Mouse (Mus musculus) liver, postnatal 0 days (tissue): Measurements from ENCODE around the gene Fam13c. TPM values are rescaled to one million over a fixed set of nuclear protein-coding genes. Genes with fewer than 3 reads are reported as not detected.

Source experiments
- ATAC-seq: fragments of 200-750 bp; cut with Nextera tagmentation; 2 replicates; pipeline ENCODE4 v1.8.0; 2017; ENCODE audit warnings: mild to moderate bottlenecking, moderate library complexity
- DNase-seq: peaks from one replicate; pipeline ENCODE4 v3.0.0-alpha.2; 2016
- H3K27ac ChIP-seq: fragments of 300-500 bp; sonication (generic); 2 replicates; pipeline ENCODE4 v1.5.1; 2014; ENCODE audit warnings: antibody characterized with exemption, moderate library complexity, mild to moderate bottlenecking, low read depth
- H3K27me3 ChIP-seq: fragments of 300-500 bp; sonication (generic); 2 replicates; pipeline ENCODE4 v1.6.1; 2014; ENCODE audit warnings: low read length, control low read depth, mixed read lengths; ENCODE audit not compliant: insufficient read depth
- H3K36me3 ChIP-seq: fragments of 300-500 bp; sonication (generic); replicated peaks from 2 replicates; pipeline ENCODE4 v1.6.1; 2014; ENCODE audit warnings: mild to moderate bottlenecking, control low read depth, low read length, moderate library complexity, mixed read lengths; ENCODE audit not compliant: insufficient read depth
- H3K4me1 ChIP-seq: fragments of 300-500 bp; sonication (generic); 2 replicates; pipeline ENCODE4 v1.6.1; 2014; ENCODE audit warnings: antibody characterized with exemption, mild to moderate bottlenecking, control low read depth; ENCODE audit not compliant: insufficient read depth
- H3K4me2 ChIP-seq: fragments of 300-500 bp; sonication (generic); 2 replicates; pipeline ENCODE4 v1.6.1; 2014; ENCODE audit warnings: low read depth, mild to moderate bottlenecking, low read length, moderate library complexity, mixed read lengths
- H3K4me3 ChIP-seq: fragments of 300-500 bp; sonication (generic); 2 replicates; pipeline ENCODE4 v1.5.1; 2014; ENCODE audit warnings: low read depth, low read length
- H3K9ac ChIP-seq: fragments of 300-500 bp; sonication (generic); replicated peaks from 2 replicates; pipeline ENCODE4 v1.6.1; 2014; ENCODE audit warnings: mild to moderate bottlenecking, moderate library complexity
- H3K9me3 ChIP-seq: fragments of 300-500 bp; sonication (generic); 2 replicates; pipeline ENCODE4 v1.6.1; 2016; ENCODE audit warnings: mild to moderate bottlenecking, control low read depth, low read length, mixed read lengths
- CTCF ChIP-seq: sonication (generic); IDR thresholded peaks from 2 replicates; pipeline ENCODE4 v1.5.1; 2016; ENCODE audit warnings: antibody characterized with exemption, low read depth
- EP300 ChIP-seq: IDR thresholded peaks from 2 replicates; pipeline ENCODE4 v1.6.1; 2016; ENCODE audit warnings: antibody characterized with exemption, low read depth, mild to moderate bottlenecking
- WGBS: fragments of 180-500 bp; shearing (Covaris S2); extraction: QIAGEN DNeasy Blood & Tissue Kit; methylation state at CpG from one replicate; pipeline ENCODE4 v1.1.7; 2014; ENCODE audit not compliant: insufficient replicate concordance; 5-methylcytosine and 5-hydroxymethylcytosine counted together
- polyA plus RNA-seq: library from polyadenylated mRNA; unstranded; fragments of >200 nt; fragmentation: Nextera tagmentation; extraction: Ambion mirVana; gene quantifications from 2 replicates; pipeline ENCODE4 v1.2.1, GENCODE M21; 2015

Gene Fam13c
- polyA plus RNA-seq, 1 experiment from 2014 or later: 0.22 TPM

- no peaks in the 10 kb centered on the region for H3K27me3 ChIP-seq
- no peak overlapping the region for H3K4me3 ChIP-seq
- H3K9ac ChIP-seq: no peak overlapping the region
- no peak overlapping the region for H3K4me2 ChIP-seq
- H3K36me3 ChIP-seq: no peaks in the 10 kb centered on the region
- DNase-seq (no peak), ATAC-seq (no peak)
- H3K9me3 ChIP-seq: no peaks in the 10 kb centered on the region
- no peaks in the 10 kb centered on the region for H3K4me1 ChIP-seq
- TF ChIP-seq CTCF: no peak
- TF ChIP-seq EP300: no peak
- H3K27ac ChIP-seq: no peak overlapping the region
- WGBS: 38% methylated on average over 7 of the region's 7 CpGs
Measured at GRCm38 (mm10) chr10:70484568-70485286, 44.4 kb downstream of the Fam13c start.

DNA sequence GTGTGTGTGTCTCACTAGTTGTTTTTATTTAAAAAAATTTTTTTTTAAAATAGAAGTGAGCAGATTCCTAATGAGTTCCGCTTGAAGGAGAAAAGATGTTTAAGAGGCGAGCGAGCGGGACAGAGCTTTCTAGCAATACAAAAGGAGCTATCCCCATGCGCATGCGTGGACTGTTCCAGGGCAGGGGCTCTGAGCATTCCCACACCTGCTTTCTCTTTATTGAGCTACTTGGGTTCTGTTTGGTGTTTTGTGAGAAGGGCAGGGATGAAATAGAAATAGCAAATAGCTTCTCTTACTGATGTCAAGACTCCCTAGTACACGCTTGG is 45.0 kb downstream of the Fam13c start:
- ATAC-seq (no peak), DNase-seq (no peak)
- Histone ChIP-seq H3K36me3 (no peaks in the 10 kb centered on the region), H3K27me3 (no peaks in the 10 kb centered on the region), H3K4me3 (no peak overlapping the region), H3K27ac (no peak overlapping the region), H3K9me3 (no peaks in the 10 kb centered on the region), H3K4me2 (no peak overlapping the region), H3K9ac (no peak overlapping the region), H3K4me1 (no peaks in the 10 kb centered on the region)
- WGBS: 60% methylated on average over 7 of the region's 7 CpGs
- TF ChIP-seq CTCF (no peak), EP300 (no peak)

DNA sequence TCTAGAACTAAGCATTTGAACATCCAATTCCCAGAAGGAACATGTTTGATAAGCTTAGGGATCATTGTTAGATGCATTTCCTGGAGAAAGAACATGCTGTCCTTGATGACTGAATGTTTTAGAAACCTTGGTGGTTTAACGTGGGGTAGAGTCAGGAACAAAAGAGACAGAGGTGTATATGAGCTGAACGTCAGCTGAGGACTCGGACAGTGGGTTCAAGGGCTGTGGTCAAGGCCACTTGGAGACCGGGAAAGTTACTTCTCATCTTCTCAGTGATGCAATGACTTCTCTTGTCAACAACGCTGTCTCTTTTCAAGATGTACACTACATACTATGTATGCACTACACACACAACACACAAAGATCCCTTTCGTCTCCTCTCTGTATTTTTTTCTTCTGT is 46.4 kb downstream of the Fam13c start:
- H3K27ac ChIP-seq: no peak overlapping the region
- no peaks in the 10 kb centered on the region; the same call in 1 of the 2 replicates for H3K9me3 ChIP-seq
- no peaks in the 10 kb centered on the region for H3K27me3 ChIP-seq
- no peak overlapping the region for H3K9ac ChIP-seq
- no peak overlapping the region for H3K4me3 ChIP-seq
- no peaks in the 10 kb centered on the region for H3K36me3 ChIP-seq
- no peak overlapping the region for H3K4me2 ChIP-seq
- no peak for TF ChIP-seq CTCF
- no peak for TF ChIP-seq EP300
- WGBS: 76% methylated on average over 6 of the region's 6 CpGs
- DNase-seq (no peak), ATAC-seq (no peak)
- H3K4me1 ChIP-seq: no peaks in the 10 kb centered on the region

- H3K27me3 ChIP-seq: no peaks in the 10 kb centered on the region
- no peaks in the 10 kb centered on the region; the same call in 1 of the 2 replicates for H3K9me3 ChIP-seq
- no peaks in the 10 kb centered on the region for H3K4me1 ChIP-seq
- H3K4me2 ChIP-seq: no peak overlapping the region
- no peak for ATAC-seq
- H3K27ac ChIP-seq: no peak overlapping the region
- H3K9ac ChIP-seq: no peak overlapping the region
- 63% methylated on average over 3 of the region's 3 CpGs for WGBS
- TF ChIP-seq CTCF: no peak
- no peak for TF ChIP-seq EP300
- DNase-seq: no peak
- no peak overlapping the region for H3K4me3 ChIP-seq
- no peaks in the 10 kb centered on the region for H3K36me3 ChIP-seq
Measured at GRCm38 (mm10) chr10:70493891-70494290, 53.6 kb downstream of the Fam13c start.

DNA sequence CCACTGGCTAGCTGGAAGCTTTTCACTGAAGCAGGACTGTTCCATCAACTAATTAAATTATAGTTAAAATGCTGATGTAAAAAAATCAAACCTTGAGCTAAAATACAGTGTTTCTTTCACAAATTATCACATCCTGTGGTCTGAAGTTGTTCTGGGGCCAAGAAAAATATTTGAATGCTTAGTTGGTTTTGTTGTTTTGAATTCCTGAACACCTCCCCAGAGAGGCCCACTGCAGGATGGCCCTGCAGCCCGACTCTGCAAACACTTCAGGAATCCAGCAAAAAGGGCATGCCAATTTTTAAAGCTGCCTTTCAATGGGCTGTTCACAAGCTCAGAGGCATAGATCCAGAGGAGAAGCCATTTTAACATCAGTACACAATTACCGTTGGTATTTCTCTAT is 54.2 kb downstream of the Fam13c start:
- ATAC-seq: no peak

GRCm38 (mm10) chr10:70495106-70496104 is 55.1 kb downstream of the Fam13c start:
- Histone ChIP-seq H3K4me2 (no peak overlapping the region), H3K27ac (no peak overlapping the region), H3K9me3 (no peaks in the 10 kb centered on the region; the same call in 1 of the 2 replicates), H3K36me3 (no peaks in the 10 kb centered on the region), H3K4me1 (no peaks in the 10 kb centered on the region), H3K9ac (no peak overlapping the region), H3K27me3 (no peaks in the 10 kb centered on the region), H3K4me3 (no peak overlapping the region)
- WGBS: 70% methylated on average over 4 of the region's 4 CpGs
- no peak for ATAC-seq
- no peak for DNase-seq
- TF ChIP-seq EP300 (no peak), CTCF (no peak)

More for the DNA sequence above, 54.2 kb downstream of the Fam13c start:
- Histone ChIP-seq H3K9ac (no peak overlapping the region), H3K4me3 (no peak overlapping the region), H3K4me2 (no peak overlapping the region), H3K27ac (no peak overlapping the region), H3K36me3 (no peaks in the 10 kb centered on the region), H3K4me1 (no peaks in the 10 kb centered on the region), H3K27me3 (no peaks in the 10 kb centered on the region), H3K9me3 (no peaks in the 10 kb centered on the region; the same call in 1 of the 2 replicates)
- TF ChIP-seq CTCF (no peak), EP300 (no peak)
- 47% methylated on average over 2 of the region's 2 CpGs for WGBS
- no peak for DNase-seq
